Mouse (Mus musculus): ENCODE results near the gene C1ql1.

DNA sequence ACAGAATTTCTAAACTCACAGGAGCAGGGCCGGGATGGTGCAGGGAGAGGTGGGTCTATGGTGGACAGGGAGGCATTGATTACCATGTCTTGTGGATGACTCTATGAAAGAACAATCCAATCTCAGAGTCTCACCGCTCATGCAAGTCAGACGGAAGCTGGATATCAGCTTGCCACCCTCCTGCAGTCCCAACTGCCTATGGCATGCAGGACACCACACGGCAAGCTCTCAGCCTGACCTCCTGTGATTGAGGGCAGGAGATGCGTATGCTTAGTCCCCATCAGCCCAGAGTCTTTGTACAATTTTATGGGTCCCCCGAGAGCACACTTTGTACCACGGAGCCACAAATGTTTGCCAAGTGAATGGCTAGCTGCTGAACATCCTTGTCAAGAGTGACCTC is 42.8 kb downstream of the C1ql1 start:
- no peak for TF ChIP-seq CTCF (IDR thresholded peaks at IDR 0.05; ENCODE audit: control insufficient read depth, insufficient read depth, insufficient replicate concordance, low read depth, low read length)
- TF ChIP-seq POLR2A (IDR thresholded peaks at IDR 0.05; ENCODE audit: control insufficient read depth, low read depth, low read length): no peak
